In the genomic region with DNA sequence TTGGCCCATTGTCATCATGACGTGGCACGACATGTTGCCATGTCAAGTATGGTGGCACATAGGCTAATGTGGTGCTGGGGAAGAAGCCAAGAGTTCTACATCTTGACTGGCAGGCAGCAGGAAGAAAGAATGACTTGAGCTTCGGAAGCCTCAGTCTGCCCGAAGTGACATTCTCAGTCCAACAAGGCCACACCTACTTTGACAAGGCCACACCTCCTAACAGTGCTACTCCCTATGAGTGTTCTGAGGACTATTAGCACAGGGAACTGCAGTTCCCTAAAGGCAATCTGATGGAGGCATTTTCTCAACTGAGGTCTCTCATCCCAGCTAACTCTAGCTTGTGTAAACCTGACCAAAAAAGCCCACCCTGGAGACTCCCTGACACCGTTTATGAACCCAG, we compare ENCODE assay signal across 29 mouse cellular contexts. TPM values are rescaled to one million over a fixed set of nuclear protein-coding genes. Genes with fewer than 3 reads are reported as not detected.
DNase-seq lines count a peak whose midpoint lies in the region; ATAC-seq and TF ChIP-seq lines count a peak whose summit lies in the region.
"Had no signal": no experiment of that assay in that cellular context is flagged by ENCODE, and none has a peak within 500 bp of the region (broad histone marks: within the 10 kb centered on the region; RNA-seq: fewer than 3 reads in every experiment).

No protein-coding gene starts in this region.

- TF ChIP-seq CTCF in midbrain, postnatal 0 days (IDR thresholded peaks at IDR 0.05): no peak

- no peak overlapping the region for H3K9ac ChIP-seq in heart, embryonic 12.5 days
- no peak overlapping the region for H3K9ac ChIP-seq in midbrain, postnatal 0 days (replicated peaks; ENCODE audit: low read length, poor library complexity, severe bottlenecking)
- H3K9ac ChIP-seq: hindbrain, embryonic 12.5 days; liver, embryonic 12.5 days; lung, embryonic 15.5 days; neural tube, embryonic 15.5 days had no signal

- H3K27ac ChIP-seq in heart, embryonic 12.5 days (ENCODE audit: poor library complexity, severe bottlenecking): no peak overlapping the region
- H3K27ac ChIP-seq in midbrain, postnatal 0 days (ENCODE audit: low read depth, low read length): no peak overlapping the region
- H3K27ac ChIP-seq: gastrocnemius, adult 2 months; heart, embryonic 10.5 days; hindbrain, embryonic 12.5 days; hindbrain, postnatal 0 days; liver, embryonic 12.5 days; neural tube, embryonic 15.5 days had no signal

- peaks cover 30% of the 10 kb centered on the region for H3K27me3 ChIP-seq in heart, embryonic 12.5 days (replicated peaks)
- no peaks in the 10 kb centered on the region for H3K27me3 ChIP-seq in midbrain, postnatal 0 days (ENCODE audit: insufficient read depth, low read length)
- H3K27me3 ChIP-seq: hindbrain, embryonic 12.5 days had no signal

- H3K9me3 ChIP-seq in heart, embryonic 12.5 days (replicated peaks): no peaks in the 10 kb centered on the region
- no peaks in the 10 kb centered on the region for H3K9me3 ChIP-seq in midbrain, postnatal 0 days (ENCODE audit: low read length)
- H3K9me3 ChIP-seq: heart, embryonic 10.5 days; hindbrain, embryonic 12.5 days; liver, embryonic 12.5 days; lung, embryonic 15.5 days; neural tube, embryonic 15.5 days had no signal

- H3K4me2 ChIP-seq in heart, embryonic 12.5 days: no peak overlapping the region
- H3K4me2 ChIP-seq in midbrain, postnatal 0 days (ENCODE audit: low read depth, low read length, poor library complexity, severe bottlenecking): no peak overlapping the region
- H3K4me2 ChIP-seq: hindbrain, embryonic 12.5 days; liver, embryonic 12.5 days; lung, embryonic 15.5 days; neural tube, embryonic 15.5 days had no signal

- intact Hi-C loops in gastrocnemius, postnatal 36 days (cut with DNase I): loop anchor here (5.0 kb wide), 3 partner anchors 43 to 408 kb away; no protein-coding TSS in a partner anchor

- no peaks in the 10 kb centered on the region for H3K4me1 ChIP-seq in heart, embryonic 12.5 days (replicated peaks)
- H3K4me1 ChIP-seq in midbrain, postnatal 0 days (ENCODE audit: insufficient read depth, low read length): no peaks in the 10 kb centered on the region
- H3K4me1 ChIP-seq: heart, embryonic 10.5 days; hindbrain, embryonic 12.5 days; liver, embryonic 12.5 days had no signal

- whole genome bisulfite sequencing in heart, embryonic 12.5 days: 64% methylated on average over 5 of the region's 5 CpGs
- 75% methylated on average over 5 of the region's 5 CpGs for WGBS in midbrain, postnatal 0 days

- no peak for ATAC-seq in heart, embryonic 12.5 days (ENCODE audit: insufficient number of reproducible peaks, low FRiP score)
- peak; percentile 92 for ATAC-seq in erythroid progenitor cell, adult 5-6 weeks (replicated peaks; ENCODE audit: low FRiP score, poor library complexity, severe bottlenecking)
- peak; percentile 66 for ATAC-seq in megakaryocyte-erythroid progenitor cell, adult 5-6 weeks (replicated peaks; ENCODE audit: low FRiP score, low TSS enrichment, poor library complexity, severe bottlenecking)
- ATAC-seq in midbrain, postnatal 0 days (ENCODE audit: low FRiP score): no peak
- ATAC-seq: forebrain, embryonic 14.5 days; hindbrain, postnatal 0 days; intestine, embryonic 16.5 days; liver, embryonic 12.5 days had no signal

- no peak overlapping the region for H3K4me3 ChIP-seq in heart, embryonic 12.5 days
- no peak overlapping the region for H3K4me3 ChIP-seq in midbrain, postnatal 0 days (ENCODE audit: low read depth, low read length)
- H3K4me3 ChIP-seq: gastrocnemius, adult 2 months; heart, embryonic 10.5 days; hindbrain, embryonic 12.5 days; liver, embryonic 12.5 days; lung, embryonic 15.5 days; neural tube, embryonic 15.5 days had no signal

- DNase-seq in heart, adult 11 months: peak; percentile 72
- DNase-seq in testis, postnatal 10 days (ENCODE audit: low spot score): peak; percentile 34
- DNase-seq in testis, postnatal 14 days (ENCODE audit: low spot score): no peak
- DNase-seq in gastrocnemius, postnatal 36 days: no peak
- DNase-seq in midbrain, postnatal 0 days (ENCODE audit: low spot score): no peak
- DNase-seq: adrenal gland, postnatal 10 days; cerebellum, adult 11 months; cerebellum, adult 9-11 months; gastrocnemius, adult 2 months; heart, postnatal 36 days; kidney, adult 8-10 months; kidney, postnatal 10 days; layer of hippocampus, postnatal 36 days; left cerebral cortex, postnatal 4 days; midbrain, embryonic 14.5 days; retina, postnatal 1 day; right cerebral cortex, postnatal 14 days; thymus, postnatal 14 days had no signal

- H3K36me3 ChIP-seq in heart, embryonic 12.5 days: no peaks in the 10 kb centered on the region
- no peaks in the 10 kb centered on the region for H3K36me3 ChIP-seq in midbrain, postnatal 0 days (ENCODE audit: insufficient read depth, low read length)
- H3K36me3 ChIP-seq: heart, embryonic 10.5 days; hindbrain, embryonic 12.5 days; liver, embryonic 12.5 days; lung, embryonic 15.5 days; neural tube, embryonic 15.5 days had no signal

RNA-seq across cellular contexts. Expression of gene Cracr2a, which starts 21.5 kb away (rescaled TPM):
- 1.6 TPM in 2 replicates for polyA plus RNA-seq in heart, embryonic 12.5 days (2016; fragmentation: Nextera tagmentation; extraction: Ambion mirVana)
- 1.4 and 2.9 TPM in 2 replicates for total RNA-seq in erythroid progenitor cell, adult 5-6 weeks (2015; ENCODE audit: low replicate concordance)
- total RNA-seq in erythroid progenitor cell, adult 5-6 weeks (2017; ENCODE audit: low replicate concordance): 5.8 and 7.0 TPM in 2 replicates
- total RNA-seq in megakaryocyte-erythroid progenitor cell, adult 5-6 weeks (2014; fragmentation: Nextera tagmentation): 6.5 and 8.9 TPM in 2 replicates
- total RNA-seq in megakaryocyte-erythroid progenitor cell, adult 5-6 weeks (2017): 5.2 and 8.8 TPM in 2 replicates
- under 1 TPM; 0.31 to 0.35 TPM for total RNA-seq in gastrocnemius, postnatal 36 days (2021)
- 0.44 and 0.61 TPM in 2 replicates for total RNA-seq in midbrain, postnatal 0 days (2014; rRNA removed)
- 0.47 and 0.61 TPM in 2 replicates for polyA plus RNA-seq in midbrain, postnatal 0 days (2015; fragmentation: Nextera tagmentation; extraction: Ambion mirVana)

Comparison
In these comparisons a context has a peak if more than half of its experiments do, and no peak if none do; other contexts are left out.
1. DNase-seq: peak in heart, adult 11 months (single experiment) and testis, postnatal 10 days (single experiment); none in testis, postnatal 14 days (single experiment), gastrocnemius, postnatal 36 days (0 of 2) and midbrain, postnatal 0 days (single experiment).
2. ATAC-seq: peak in erythroid progenitor cell, adult 5-6 weeks (single experiment) and megakaryocyte-erythroid progenitor cell, adult 5-6 weeks (single experiment); none in heart, embryonic 12.5 days (single experiment) and midbrain, postnatal 0 days (single experiment).